Mouse (Mus musculus): Measurements from ENCODE around the gene Lypd6b. TPM values are rescaled to one million over a fixed set of nuclear protein-coding genes. Genes with fewer than 3 reads are reported as not detected.

Lypd6b gene
- polyA plus RNA-seq, 1 experiment from 2014 or later = 18.7 TPM

- Histone ChIP-seq H3K9ac (no peak overlapping the region), H3K27me3 (no peaks in the 10 kb centered on the region), H3K9me3 (no peaks in the 10 kb centered on the region), H3K36me3 (0 out of 2 replicates have a peak, but pooled peaks cover 3% of the 10 kb centered on the region), H3K27ac (no peak overlapping the region), H3K4me1 (no peaks in the 10 kb centered on the region), H3K4me2 (no peak overlapping the region), H3K4me3 (no peak overlapping the region)
- ATAC-seq (ENCODE audit: insufficient number of reproducible peaks, low FRiP score, low TSS enrichment, low read depth) = no peak
- 65% methylated on average over 10 of the region's 10 CpGs for WGBS
Measured at GRCm38 (mm10) chr2:49773194-49773931, 14.1 kb upstream of the Lypd6b start.

GRCm38 (mm10) chr2:49774180-49774579 lies 13.3 kb upstream of the Lypd6b start:
- Histone ChIP-seq H3K27me3 (no peaks in the 10 kb centered on the region), H3K9me3 (no peaks in the 10 kb centered on the region), H3K4me2 (no peak overlapping the region), H3K4me1 (no peaks in the 10 kb centered on the region), H3K36me3 (no peaks in the 10 kb centered on the region), H3K27ac (no peak overlapping the region), H3K9ac (no peak overlapping the region), H3K4me3 (no peak overlapping the region)
- no peak for ATAC-seq (ENCODE audit: insufficient number of reproducible peaks, low FRiP score, low TSS enrichment, low read depth)

GRCm38 (mm10) chr2:49775187-49775586 lies 12.3 kb upstream of the Lypd6b start:
- Histone ChIP-seq H3K9ac (no peak overlapping the region), H3K4me1 (no peaks in the 10 kb centered on the region), H3K27me3 (no peaks in the 10 kb centered on the region), H3K9me3 (no peaks in the 10 kb centered on the region), H3K36me3 (no peaks in the 10 kb centered on the region), H3K27ac (no peak overlapping the region), H3K4me2 (no peak overlapping the region), H3K4me3 (no peak overlapping the region)
- 87% methylated on average over 4 of the region's 4 CpGs for WGBS
- no peak for ATAC-seq (ENCODE audit: insufficient number of reproducible peaks, low FRiP score, low TSS enrichment, low read depth)

- no peak overlapping the region for H3K27ac ChIP-seq
- no peaks in the 10 kb centered on the region for H3K36me3 ChIP-seq
- no peak for ATAC-seq (ENCODE audit: insufficient number of reproducible peaks, low FRiP score, low TSS enrichment, low read depth)
- no peaks in the 10 kb centered on the region for H3K27me3 ChIP-seq
- H3K4me1 ChIP-seq = no peaks in the 10 kb centered on the region
- no peak overlapping the region for H3K4me3 ChIP-seq
- no peak overlapping the region for H3K4me2 ChIP-seq
- no peak overlapping the region for H3K9ac ChIP-seq
- no peaks in the 10 kb centered on the region for H3K9me3 ChIP-seq
Measured at GRCm38 (mm10) chr2:49775735-49776134, 11.8 kb upstream of the Lypd6b start.

GRCm38 (mm10) chr2:49776407-49776806 lies 11.1 kb upstream of the Lypd6b start:
- Histone ChIP-seq H3K4me1 (no peaks in the 10 kb centered on the region), H3K4me3 (no peak overlapping the region), H3K4me2 (no peak overlapping the region), H3K36me3 (no peaks in the 10 kb centered on the region), H3K9me3 (no peaks in the 10 kb centered on the region), H3K9ac (no peak overlapping the region), H3K27ac (no peak overlapping the region), H3K27me3 (no peaks in the 10 kb centered on the region)
- no peak for ATAC-seq (ENCODE audit: insufficient number of reproducible peaks, low FRiP score, low TSS enrichment, low read depth)
- 74% methylated on average over 4 of the region's 4 CpGs for WGBS

- Histone ChIP-seq H3K9ac (peak overlapping the region; percentile 51), H3K4me1 (peaks cover 16% of the 10 kb centered on the region), H3K4me3 (peak overlapping the region; percentile 59), H3K27me3 (peaks cover 25% of the 10 kb centered on the region), H3K4me2 (peak overlapping the region; percentile 100), H3K36me3 (no peaks in the 10 kb centered on the region), H3K9me3 (no peaks in the 10 kb centered on the region), H3K27ac (0 out of 2 replicates have a peak overlapping the region, but pooled peaks have one; percentile 40)
- under 1% methylated on average over 14 of the region's 14 CpGs for WGBS
- ATAC-seq (ENCODE audit: insufficient number of reproducible peaks, low FRiP score, low TSS enrichment, low read depth) = no peak
Measured at GRCm38 (mm10) chr2:49788051-49788418, 547 bp downstream of the Lypd6b start.

- Histone ChIP-seq H3K27me3 (peaks cover 25% of the 10 kb centered on the region), H3K4me1 (peaks cover 16% of the 10 kb centered on the region), H3K4me3 (no peak overlapping the region), H3K4me2 (peak overlapping the region; percentile 100), H3K27ac (no peak overlapping the region), H3K9me3 (no peaks in the 10 kb centered on the region), H3K36me3 (no peaks in the 10 kb centered on the region), H3K9ac (no peak overlapping the region)
- 14% methylated on average over 3 of the region's 3 CpGs for WGBS
- no peak for ATAC-seq (ENCODE audit: insufficient number of reproducible peaks, low FRiP score, low TSS enrichment, low read depth)
Measured at GRCm38 (mm10) chr2:49788643-49789042, 1.2 kb downstream of the Lypd6b start.

- no peaks in the 10 kb centered on the region for H3K36me3 ChIP-seq
- no peak overlapping the region for H3K27ac ChIP-seq
- no peak overlapping the region for H3K4me3 ChIP-seq
- no peaks in the 10 kb centered on the region for H3K9me3 ChIP-seq
- ATAC-seq (ENCODE audit: insufficient number of reproducible peaks, low FRiP score, low TSS enrichment, low read depth) = no peak
- H3K9ac ChIP-seq = no peak overlapping the region
- 79% methylated on average over 6 of the region's 6 CpGs for WGBS
- no peak overlapping the region for H3K4me2 ChIP-seq
- peaks cover 25% of the 10 kb centered on the region for H3K27me3 ChIP-seq
- peaks cover 16% of the 10 kb centered on the region for H3K4me1 ChIP-seq
Measured at GRCm38 (mm10) chr2:49789078-49789477, 1.6 kb downstream of the Lypd6b start.

- Histone ChIP-seq H3K4me1 (peaks cover 16% of the 10 kb centered on the region), H3K9ac (no peak overlapping the region), H3K27me3 (peaks cover 25% of the 10 kb centered on the region), H3K4me2 (no peak overlapping the region), H3K27ac (no peak overlapping the region), H3K9me3 (no peaks in the 10 kb centered on the region), H3K4me3 (no peak overlapping the region), H3K36me3 (no peaks in the 10 kb centered on the region)
- 75% methylated on average over 5 of the region's 5 CpGs for WGBS
- ATAC-seq (ENCODE audit: insufficient number of reproducible peaks, low FRiP score, low TSS enrichment, low read depth) = no peak
Measured at GRCm38 (mm10) chr2:49789504-49789903, 2.0 kb downstream of the Lypd6b start.

- Histone ChIP-seq H3K9ac (no peak overlapping the region), H3K27ac (no peak overlapping the region), H3K36me3 (no peaks in the 10 kb centered on the region), H3K27me3 (no peaks in the 10 kb centered on the region), H3K4me1 (no peaks in the 10 kb centered on the region), H3K9me3 (no peaks in the 10 kb centered on the region), H3K4me2 (no peak overlapping the region), H3K4me3 (no peak overlapping the region)
- 57% methylated on average over 14 of the region's 14 CpGs for WGBS
- no peak for ATAC-seq (ENCODE audit: insufficient number of reproducible peaks, low FRiP score, low TSS enrichment, low read depth)
Measured at GRCm38 (mm10) chr2:49797444-49798143, 10.1 kb downstream of the Lypd6b start.

- Histone ChIP-seq H3K4me3 (no peak overlapping the region), H3K36me3 (no peaks in the 10 kb centered on the region), H3K4me2 (no peak overlapping the region), H3K9me3 (no peaks in the 10 kb centered on the region), H3K9ac (no peak overlapping the region), H3K27me3 (no peaks in the 10 kb centered on the region), H3K4me1 (peaks cover 19% of the 10 kb centered on the region), H3K27ac (no peak overlapping the region)
- 50% methylated on average over 8 of the region's 8 CpGs for WGBS
- no peak for ATAC-seq (ENCODE audit: insufficient number of reproducible peaks, low FRiP score, low TSS enrichment, low read depth)
Measured at GRCm38 (mm10) chr2:49804448-49804847, 17.0 kb downstream of the Lypd6b start.

- WGBS = 56% methylated on average over 11 of the region's 11 CpGs
- Histone ChIP-seq H3K4me3 (no peak overlapping the region), H3K9me3 (no peaks in the 10 kb centered on the region), H3K4me2 (no peak overlapping the region), H3K27me3 (no peaks in the 10 kb centered on the region), H3K4me1 (peaks cover 19% of the 10 kb centered on the region), H3K9ac (no peak overlapping the region), H3K36me3 (no peaks in the 10 kb centered on the region), H3K27ac (no peak overlapping the region)
- 0 out of 2 replicates have a peak, but pooled peaks have one; percentile 32 for ATAC-seq (ENCODE audit: insufficient number of reproducible peaks, low FRiP score, low TSS enrichment, low read depth)
Measured at GRCm38 (mm10) chr2:49805736-49806371, 18.4 kb downstream of the Lypd6b start.

Measured in limb, embryonic 15.5 days (tissue).